Mouse (Mus musculus): ENCODE data around the gene Chchd3. TPM values are rescaled to one million over a fixed set of nuclear protein-coding genes. Genes with fewer than 3 reads are reported as not detected.

Chchd3 gene
- total and polyA plus RNA-seq, 2 experiments from 2014 or later, result 66.6 to 131 TPM

DNA sequence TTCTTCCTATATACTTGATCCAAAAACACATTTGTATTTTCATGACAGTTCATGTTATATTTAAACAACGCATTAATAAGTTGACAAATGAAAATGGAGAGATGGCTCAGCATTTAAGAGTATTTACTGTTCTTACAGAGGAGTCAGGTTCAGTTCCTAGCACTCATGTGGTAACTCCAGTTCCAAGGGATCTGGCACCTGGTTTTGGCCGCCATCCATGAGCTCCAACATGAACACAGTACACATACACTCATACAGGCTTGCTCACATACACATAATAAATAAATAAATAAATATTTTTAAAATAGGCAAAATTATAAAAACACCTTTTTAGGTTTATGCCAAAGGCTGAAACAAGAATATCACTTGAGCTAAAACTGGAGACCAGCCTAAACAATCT, 35.0 kb downstream of the Chchd3 start:
- Histone ChIP-seq H3K27ac (no peak overlapping the region), H3K4me2 (ENCODE audit: low read depth, low read length) (no peak overlapping the region), H3K9ac (replicated peaks; ENCODE audit: low read length) (no peak overlapping the region), H3K4me3 (ENCODE audit: low read length) (no peak overlapping the region), H3K4me1 (ENCODE audit: insufficient read depth, low read length) (no peaks in the 10 kb centered on the region), H3K36me3 (ENCODE audit: insufficient read depth, low read length) (no peaks in the 10 kb centered on the region), H3K9me3 (ENCODE audit: low read length) (no peaks in the 10 kb centered on the region), H3K27me3 (ENCODE audit: insufficient read depth, low read length) (no peaks in the 10 kb centered on the region)
- TF ChIP-seq CTCF (IDR thresholded peaks at IDR 0.05; ENCODE audit: low read depth), result no peak
- WGBS, result 93% methylated on average over 2 of the region's 2 CpGs
- no peak for DNase-seq (ENCODE audit: low spot score)
- ATAC-seq, result no peak

DNA sequence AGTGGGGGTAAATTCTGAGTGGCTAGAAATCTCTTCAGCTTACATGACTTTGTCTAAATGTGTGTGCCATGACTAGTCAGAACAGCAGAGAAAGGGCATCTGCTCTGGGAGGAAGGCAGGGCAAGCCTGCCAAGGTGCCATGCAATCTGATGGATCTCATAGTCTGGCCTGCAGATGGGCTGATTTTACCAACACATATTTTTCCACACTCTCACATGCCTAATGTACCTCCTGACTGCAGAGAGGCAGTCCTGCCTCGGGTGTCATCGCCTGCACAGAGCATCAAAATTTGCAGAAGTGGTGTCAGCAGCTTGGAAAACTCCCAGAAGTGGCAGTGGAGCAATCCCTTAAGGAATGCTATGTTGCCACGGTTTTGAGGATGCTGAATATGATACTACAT, 55.5 kb downstream of the Chchd3 start:
- WGBS, result 58% methylated on average over 3 of the region's 3 CpGs
- Histone ChIP-seq H3K27me3 (ENCODE audit: insufficient read depth, low read length) (no peaks in the 10 kb centered on the region), H3K27ac (no peak overlapping the region), H3K9ac (replicated peaks; ENCODE audit: low read length) (no peak overlapping the region), H3K4me1 (ENCODE audit: insufficient read depth, low read length) (no peaks in the 10 kb centered on the region), H3K4me3 (ENCODE audit: low read length) (no peak overlapping the region), H3K9me3 (ENCODE audit: low read length) (no peaks in the 10 kb centered on the region), H3K36me3 (ENCODE audit: insufficient read depth, low read length) (no peaks in the 10 kb centered on the region), H3K4me2 (ENCODE audit: low read depth, low read length) (no peak overlapping the region)
- no peak for TF ChIP-seq CTCF (IDR thresholded peaks at IDR 0.05; ENCODE audit: low read depth)
- DNase-seq (ENCODE audit: low spot score), result no peak
- ATAC-seq, result no peak

DNA sequence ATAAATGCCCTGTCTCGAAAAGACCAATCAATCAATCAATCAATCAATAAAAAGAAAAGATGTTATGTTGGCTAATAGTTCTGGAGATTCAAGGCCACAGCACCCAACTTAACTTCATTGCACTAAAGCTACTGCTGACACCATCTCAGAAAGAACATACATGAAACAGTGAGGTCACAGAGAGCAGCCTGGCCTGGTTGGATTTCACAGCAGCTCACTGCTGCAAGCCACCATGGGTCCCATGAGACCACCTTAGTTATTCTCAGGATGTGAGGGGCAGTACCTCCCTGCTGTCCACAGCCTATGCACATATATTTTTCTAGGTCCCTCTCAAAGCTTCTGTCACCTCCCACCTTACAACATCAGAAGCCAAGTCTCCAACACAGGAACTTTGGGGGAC, 57.1 kb downstream of the Chchd3 start:
- no peak overlapping the region for H3K4me2 ChIP-seq (ENCODE audit: low read depth, low read length)
- TF ChIP-seq CTCF (IDR thresholded peaks at IDR 0.05; ENCODE audit: low read depth), result no peak
- H3K27ac ChIP-seq, result no peak overlapping the region
- DNase-seq (ENCODE audit: low spot score), result no peak
- no peak overlapping the region for H3K4me3 ChIP-seq (ENCODE audit: low read length)
- 86% methylated on average over 1 of the region's 1 CpGs for WGBS
- H3K4me1 ChIP-seq (ENCODE audit: insufficient read depth, low read length), result no peaks in the 10 kb centered on the region
- no peaks in the 10 kb centered on the region for H3K36me3 ChIP-seq (ENCODE audit: insufficient read depth, low read length)
- H3K9ac ChIP-seq (replicated peaks; ENCODE audit: low read length), result no peak overlapping the region
- ATAC-seq, result no peak
- H3K9me3 ChIP-seq (ENCODE audit: low read length), result no peaks in the 10 kb centered on the region
- H3K27me3 ChIP-seq (ENCODE audit: insufficient read depth, low read length), result no peaks in the 10 kb centered on the region

DNA sequence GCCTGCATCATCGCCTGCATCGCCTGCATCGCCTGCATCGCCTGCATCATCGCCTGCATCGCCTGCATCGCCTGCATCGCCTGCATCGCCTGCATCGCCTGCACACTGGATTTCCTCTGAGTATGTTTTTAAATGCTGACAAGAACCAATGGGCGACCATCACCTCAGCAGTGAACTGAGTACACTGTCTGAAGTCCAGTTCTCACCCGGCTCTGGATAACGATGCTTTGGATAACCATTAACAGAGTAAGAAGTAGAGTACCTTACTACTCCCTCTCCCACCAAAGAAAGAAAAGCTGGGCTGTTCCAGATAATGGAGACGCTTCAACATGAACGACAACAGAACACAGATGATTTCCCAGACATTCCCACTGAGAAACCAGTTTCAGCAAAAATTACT, 58.8 kb downstream of the Chchd3 start:
- DNase-seq (ENCODE audit: low spot score) (no peak), ATAC-seq (no peak)
- Histone ChIP-seq H3K4me1 (ENCODE audit: insufficient read depth, low read length) (no peaks in the 10 kb centered on the region), H3K4me3 (ENCODE audit: low read length) (no peak overlapping the region), H3K9ac (replicated peaks; ENCODE audit: low read length) (no peak overlapping the region), H3K36me3 (ENCODE audit: insufficient read depth, low read length) (no peaks in the 10 kb centered on the region), H3K9me3 (ENCODE audit: low read length) (no peaks in the 10 kb centered on the region), H3K27me3 (ENCODE audit: insufficient read depth, low read length) (no peaks in the 10 kb centered on the region), H3K4me2 (ENCODE audit: low read depth, low read length) (no peak overlapping the region), H3K27ac (no peak overlapping the region)
- no peak for TF ChIP-seq CTCF (IDR thresholded peaks at IDR 0.05; ENCODE audit: low read depth)
- WGBS, result 94% methylated on average over 15 of the region's 15 CpGs

DNA sequence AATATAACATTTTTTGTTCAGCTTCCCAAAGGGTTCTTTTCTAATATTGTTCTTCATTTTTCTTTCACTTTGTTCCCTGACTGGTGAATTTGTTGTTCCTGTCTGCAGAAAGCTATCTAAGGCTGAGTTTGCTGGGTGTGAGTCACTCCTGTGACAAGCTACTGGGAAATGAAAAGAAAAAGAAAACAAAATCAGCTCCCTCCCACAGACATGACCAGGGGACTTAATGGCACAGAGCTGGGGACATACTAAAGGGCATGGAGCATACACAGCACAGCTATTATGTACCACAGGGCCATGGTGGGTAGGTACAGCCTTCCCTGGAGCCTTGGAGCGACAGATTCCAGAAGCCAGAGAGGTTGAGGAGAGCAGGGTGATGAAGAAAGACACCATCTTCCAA, 63.5 kb downstream of the Chchd3 start:
- H3K36me3 ChIP-seq (ENCODE audit: insufficient read depth, low read length), result no peaks in the 10 kb centered on the region
- no peak for ATAC-seq
- TF ChIP-seq CTCF (IDR thresholded peaks at IDR 0.05; ENCODE audit: low read depth), result no peak

DNA sequence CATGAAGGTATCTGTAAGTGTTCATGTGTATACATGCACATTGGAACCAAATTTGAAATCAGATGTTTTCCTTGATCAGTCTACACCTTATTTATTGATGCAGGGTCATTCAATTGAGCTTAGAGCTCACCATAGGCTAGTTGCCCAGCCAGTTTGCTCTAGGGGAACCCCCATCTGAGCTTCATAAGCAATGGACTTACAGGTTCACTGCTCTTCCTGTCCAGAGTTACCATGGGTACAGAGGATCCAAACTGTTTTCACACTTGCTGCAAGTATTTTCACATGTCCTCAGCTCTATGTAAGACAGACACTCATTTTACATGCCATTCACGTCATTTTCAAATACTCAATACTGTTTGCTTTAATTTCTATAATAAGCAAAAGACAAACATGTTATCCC, 66.2 kb downstream of the Chchd3 start:
- H3K4me1 ChIP-seq (ENCODE audit: insufficient read depth, low read length), result no peaks in the 10 kb centered on the region
- DNase-seq (ENCODE audit: low spot score), result no peak
- H3K36me3 ChIP-seq (ENCODE audit: insufficient read depth, low read length), result no peaks in the 10 kb centered on the region
- no peak for ATAC-seq
- H3K27ac ChIP-seq, result no peak overlapping the region
- no peak overlapping the region for H3K9ac ChIP-seq (replicated peaks; ENCODE audit: low read length)
- H3K27me3 ChIP-seq (ENCODE audit: insufficient read depth, low read length), result no peaks in the 10 kb centered on the region
- no peak overlapping the region for H3K4me2 ChIP-seq (ENCODE audit: low read depth, low read length)
- H3K9me3 ChIP-seq (ENCODE audit: low read length), result no peaks in the 10 kb centered on the region
- no peak overlapping the region for H3K4me3 ChIP-seq (ENCODE audit: low read length)
- no peak for TF ChIP-seq CTCF (IDR thresholded peaks at IDR 0.05; ENCODE audit: low read depth)
- WGBS, result 93% methylated on average over 1 of the region's 1 CpGs

More for the DNA sequence above, 63.5 kb downstream of the Chchd3 start:
- Histone ChIP-seq H3K9ac (replicated peaks; ENCODE audit: low read length) (no peak overlapping the region), H3K4me1 (ENCODE audit: insufficient read depth, low read length) (no peaks in the 10 kb centered on the region), H3K27ac (no peak overlapping the region), H3K9me3 (ENCODE audit: low read length) (no peaks in the 10 kb centered on the region), H3K4me3 (ENCODE audit: low read length) (no peak overlapping the region), H3K4me2 (ENCODE audit: low read depth, low read length) (no peak overlapping the region), H3K27me3 (ENCODE audit: insufficient read depth, low read length) (no peaks in the 10 kb centered on the region)
- WGBS, result 87% methylated on average over 1 of the region's 1 CpGs
- no peak for DNase-seq (ENCODE audit: low spot score)

DNA sequence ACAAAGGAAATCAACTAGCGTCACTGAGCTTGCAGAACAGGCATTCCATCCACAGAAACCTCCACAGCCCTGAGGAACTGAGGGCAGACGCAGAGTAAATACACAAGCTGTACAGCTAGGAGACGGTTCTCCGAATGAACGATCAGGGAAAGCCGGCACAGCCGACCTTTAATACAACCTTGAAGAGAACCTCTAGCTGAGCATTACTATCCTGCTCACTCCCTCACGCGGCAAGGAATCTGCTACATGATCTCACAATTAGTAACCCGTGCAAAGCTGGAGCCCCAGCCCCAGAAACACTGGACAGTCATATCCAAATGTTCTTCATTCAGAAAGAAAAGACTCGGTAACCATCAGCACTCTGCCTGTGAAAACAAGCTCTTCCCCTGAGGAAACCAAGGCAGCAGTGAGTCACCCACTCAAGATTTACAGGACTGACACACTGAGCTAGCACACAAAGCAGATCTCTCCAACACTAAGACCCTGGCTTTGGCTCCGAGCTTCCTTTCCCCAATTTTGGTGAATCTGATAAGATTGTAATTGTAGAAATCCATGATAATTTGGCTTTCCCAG, 69.9 kb downstream of the Chchd3 start:
- Histone ChIP-seq H3K9me3 (ENCODE audit: low read length) (no peaks in the 10 kb centered on the region), H3K36me3 (ENCODE audit: insufficient read depth, low read length) (no peaks in the 10 kb centered on the region), H3K4me1 (ENCODE audit: insufficient read depth, low read length) (no peaks in the 10 kb centered on the region), H3K27ac (no peak overlapping the region), H3K4me2 (ENCODE audit: low read depth, low read length) (0 out of 2 replicates have a peak overlapping the region, but pooled peaks have one; percentile 5), H3K4me3 (ENCODE audit: low read length) (no peak overlapping the region), H3K27me3 (ENCODE audit: insufficient read depth, low read length) (no peaks in the 10 kb centered on the region), H3K9ac (replicated peaks; ENCODE audit: low read length) (no peak overlapping the region)
- no peak for ATAC-seq
- DNase-seq (ENCODE audit: low spot score), result peak; percentile 14
- 63% methylated on average over 12 of the region's 12 CpGs for WGBS
- no peak for TF ChIP-seq CTCF (IDR thresholded peaks at IDR 0.05; ENCODE audit: low read depth)
